Mouse (Mus musculus): ENCODE measurements around the gene Ubald1.

Ubald1 gene

GRCm38 (mm10) chr16:4897146-4897730 lies 17.1 kb upstream of the Ubald1 start:
- no peak for DNase-seq

- DNase-seq = no peak
These were observed 16.3 kb upstream of the Ubald1 start for GRCm38 (mm10) chr16:4896249-4897027.

GRCm38 (mm10) chr16:4894201-4894908 lies 14.2 kb upstream of the Ubald1 start:
- no peak for DNase-seq

- DNase-seq = no peak
These were observed 12.1 kb upstream of the Ubald1 start for GRCm38 (mm10) chr16:4892171-4892570.

- DNase-seq = no peak
These were observed 10.1 kb upstream of the Ubald1 start for GRCm38 (mm10) chr16:4890201-4890709.

- no peak for DNase-seq
These were observed 6.5 kb upstream of the Ubald1 start for GRCm38 (mm10) chr16:4886690-4887020.

- DNase-seq = peak; percentile 91
These were observed 5.9 kb upstream of the Ubald1 start, which contains the start of gene Mgrn1 for GRCm38 (mm10) chr16:4885760-4886689. TSS of gene Mgrn1 (plus strand) at chr16:4886249.

GRCm38 (mm10) chr16:4884930-4885329 lies 4.8 kb upstream of the Ubald1 start:
- no peak for DNase-seq

GRCm38 (mm10) chr16:4881400-4882351 lies 1.6 kb upstream of the Ubald1 start:
- no peak for DNase-seq

- DNase-seq = peak; percentile 94
These were observed 399 bp downstream of the Ubald1 start for GRCm38 (mm10) chr16:4879708-4880124.

- DNase-seq = peak; percentile 68
These were observed 911 bp downstream of the Ubald1 start for GRCm38 (mm10) chr16:4879101-4879707.

- no peak for DNase-seq
These were observed 1.8 kb downstream of the Ubald1 start for GRCm38 (mm10) chr16:4878192-4878885.

GRCm38 (mm10) chr16:4877701-4878100 lies 2.4 kb downstream of the Ubald1 start:
- no peak for DNase-seq

GRCm38 (mm10) chr16:4877195-4877594 lies 2.9 kb downstream of the Ubald1 start:
- DNase-seq = no peak

GRCm38 (mm10) chr16:4876033-4876680 lies 4.0 kb downstream of the Ubald1 start:
- DNase-seq = peak; percentile 71

GRCm38 (mm10) chr16:4875198-4876032 lies 4.7 kb downstream of the Ubald1 start:
- no peak for DNase-seq

- no peak for DNase-seq
These were observed 8.2 kb downstream of the Ubald1 start for GRCm38 (mm10) chr16:4871926-4872325.

GRCm38 (mm10) chr16:4870490-4870889 lies 9.6 kb downstream of the Ubald1 start:
- DNase-seq = no peak
